Mouse (Mus musculus): ENCODE data around the gene Vwc2. TPM values are rescaled to one million over a fixed set of nuclear protein-coding genes. Genes with fewer than 3 reads are reported as not detected.
A peak's percentile ranks its signal among the peaks of the same experiment; 100 is the strongest.

Gene Vwc2
- polyA plus RNA-seq, 1 experiment from 2014 or later, result 3.1 TPM

DNA sequence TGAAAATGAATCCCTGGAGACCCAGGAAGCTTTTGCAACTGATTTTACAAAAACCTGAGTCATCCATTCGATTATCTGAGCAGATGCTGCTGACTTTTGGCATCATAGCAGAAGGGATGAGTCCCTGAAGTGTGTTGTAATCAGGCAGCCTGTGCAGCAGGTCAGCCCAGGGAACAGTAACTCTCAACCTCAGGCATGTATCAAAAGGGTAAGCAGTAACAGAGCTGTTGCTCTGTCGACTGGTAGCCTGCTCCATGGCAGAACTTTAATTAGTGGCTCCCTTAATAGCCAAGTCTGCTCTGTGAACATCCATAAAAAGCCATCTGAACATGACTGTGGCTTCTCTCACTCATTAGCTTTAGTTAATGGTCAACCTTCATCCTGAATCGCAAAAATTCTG is 5.1 kb upstream of the Vwc2 start:
- Histone ChIP-seq H3K27ac (ENCODE audit: low read depth) (no peak overlapping the region), H3K27me3 (ENCODE audit: insufficient read depth, low read length) (peaks cover 4% of the 10 kb centered on the region), H3K4me2 (no peak overlapping the region), H3K9me3 (ENCODE audit: low read depth, low read length) (no peaks in the 10 kb centered on the region), H3K4me3 (ENCODE audit: low read depth, low read length) (no peak overlapping the region), H3K9ac (no peak overlapping the region), H3K4me1 (ENCODE audit: insufficient read depth) (no peaks in the 10 kb centered on the region), H3K36me3 (ENCODE audit: insufficient read depth) (no peaks in the 10 kb centered on the region)
- ATAC-seq (ENCODE audit: insufficient read depth) (no peak), DNase-seq (no peak)
- 47% methylated on average over 3 of the region's 3 CpGs for WGBS
- no peak for TF ChIP-seq CTCF (IDR thresholded peaks at IDR 0.05; ENCODE audit: low read depth)

DNA sequence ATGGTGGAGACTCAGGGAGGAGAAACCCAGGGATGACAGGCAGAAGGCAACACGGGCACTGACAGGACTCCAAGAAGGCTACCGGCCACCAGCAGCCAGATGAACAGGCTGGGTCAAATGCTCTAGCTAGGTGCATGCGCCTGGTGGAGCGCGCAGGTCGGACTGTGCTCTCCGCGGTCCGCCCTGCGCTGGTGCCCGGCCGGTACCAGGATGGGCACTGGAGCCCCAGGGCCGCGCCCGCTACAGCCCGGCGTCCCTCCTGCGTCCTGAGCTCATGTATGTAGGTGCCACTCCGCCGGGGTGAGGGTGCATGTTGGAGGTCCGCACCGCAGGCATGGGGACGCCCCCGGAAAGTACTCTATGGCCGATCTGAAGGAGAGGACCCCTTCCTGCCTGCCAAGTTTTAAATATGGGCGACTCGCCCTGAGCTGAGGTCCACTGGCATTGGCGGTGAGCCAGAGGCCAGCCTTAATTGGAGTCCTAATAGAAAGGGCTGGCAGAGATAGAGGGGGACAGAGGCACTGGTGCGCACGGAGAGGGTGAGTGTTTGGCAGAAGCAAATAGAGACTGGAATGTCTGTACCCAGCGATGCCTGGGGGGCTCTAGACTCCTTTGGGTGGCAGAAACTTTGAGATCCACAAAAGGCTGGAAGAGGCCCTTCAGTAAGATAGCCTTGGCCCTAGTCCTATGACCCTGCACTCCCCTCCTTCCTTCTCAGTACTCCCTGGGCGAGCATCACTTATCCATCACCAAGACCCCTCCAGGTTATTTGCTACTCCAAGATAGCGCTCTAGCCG is 409 bp downstream of the Vwc2 start:
- TF ChIP-seq CTCF (IDR thresholded peaks at IDR 0.05; ENCODE audit: low read depth), result no peak
- Histone ChIP-seq H3K9ac (peak overlapping the region; percentile 13; the same call in 1 of the 2 replicates), H3K27me3 (ENCODE audit: insufficient read depth, low read length) (peaks cover 45% of the 10 kb centered on the region), H3K4me1 (ENCODE audit: insufficient read depth) (no peaks in the 10 kb centered on the region), H3K4me3 (ENCODE audit: low read depth, low read length) (peak overlapping the region; percentile 47), H3K4me2 (peak overlapping the region; percentile 86), H3K27ac (ENCODE audit: low read depth) (no peak overlapping the region), H3K9me3 (ENCODE audit: low read depth, low read length) (no peaks in the 10 kb centered on the region), H3K36me3 (ENCODE audit: insufficient read depth) (no peaks in the 10 kb centered on the region)
- DNase-seq (peak; percentile 21), ATAC-seq (ENCODE audit: insufficient read depth) (peak; percentile 39)
- under 1% methylated on average over 34 of the region's 34 CpGs for WGBS

DNA sequence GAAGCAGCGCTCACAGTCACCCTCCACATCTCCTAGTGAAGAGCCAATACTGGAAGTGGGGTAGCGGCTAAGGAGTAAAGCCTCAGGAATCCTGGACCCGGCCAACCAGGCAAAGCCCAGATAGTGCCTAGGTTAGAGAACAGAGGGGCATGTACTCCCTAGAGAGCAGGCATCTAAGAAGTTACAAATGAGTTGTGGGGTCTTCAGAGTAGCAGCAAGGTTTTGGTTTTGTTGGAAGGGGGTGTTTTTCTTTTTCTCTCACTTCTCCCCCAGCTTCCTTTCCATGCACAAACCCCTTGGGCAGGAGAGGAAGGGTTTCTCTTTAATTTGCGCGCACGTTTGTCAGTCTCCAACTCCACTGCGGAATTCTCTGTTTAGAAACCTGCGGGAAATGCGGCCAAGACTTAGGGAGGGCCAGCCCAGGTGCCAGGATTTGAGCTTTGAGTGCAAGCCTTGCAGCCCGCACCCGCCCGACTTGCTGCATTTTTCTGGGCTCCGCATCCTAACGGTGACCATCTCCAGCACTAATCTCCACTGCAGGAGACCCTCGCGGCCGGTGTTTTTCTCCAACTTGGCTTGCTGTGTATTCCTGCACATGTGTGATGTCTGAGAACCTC is 1.1 kb downstream of the Vwc2 start:
- H3K9me3 ChIP-seq (ENCODE audit: low read depth, low read length), result no peaks in the 10 kb centered on the region
- under 1% methylated on average over 17 of the region's 17 CpGs for WGBS
- H3K27ac ChIP-seq (ENCODE audit: low read depth), result no peak overlapping the region
- peak overlapping the region; percentile 47 for H3K4me3 ChIP-seq (ENCODE audit: low read depth, low read length)
- peak; percentile 33 for DNase-seq
- no peak for TF ChIP-seq CTCF (IDR thresholded peaks at IDR 0.05; ENCODE audit: low read depth)
- H3K27me3 ChIP-seq (ENCODE audit: insufficient read depth, low read length), result peaks cover 45% of the 10 kb centered on the region
- peak overlapping the region; percentile 86 for H3K4me2 ChIP-seq
- H3K4me1 ChIP-seq (ENCODE audit: insufficient read depth), result no peaks in the 10 kb centered on the region
- no peaks in the 10 kb centered on the region for H3K36me3 ChIP-seq (ENCODE audit: insufficient read depth)
- peak; percentile 0; the same call in 1 of the 2 replicates for ATAC-seq (ENCODE audit: insufficient read depth)
- H3K9ac ChIP-seq, result no peak overlapping the region; the same call in 1 of the 2 replicates

DNA sequence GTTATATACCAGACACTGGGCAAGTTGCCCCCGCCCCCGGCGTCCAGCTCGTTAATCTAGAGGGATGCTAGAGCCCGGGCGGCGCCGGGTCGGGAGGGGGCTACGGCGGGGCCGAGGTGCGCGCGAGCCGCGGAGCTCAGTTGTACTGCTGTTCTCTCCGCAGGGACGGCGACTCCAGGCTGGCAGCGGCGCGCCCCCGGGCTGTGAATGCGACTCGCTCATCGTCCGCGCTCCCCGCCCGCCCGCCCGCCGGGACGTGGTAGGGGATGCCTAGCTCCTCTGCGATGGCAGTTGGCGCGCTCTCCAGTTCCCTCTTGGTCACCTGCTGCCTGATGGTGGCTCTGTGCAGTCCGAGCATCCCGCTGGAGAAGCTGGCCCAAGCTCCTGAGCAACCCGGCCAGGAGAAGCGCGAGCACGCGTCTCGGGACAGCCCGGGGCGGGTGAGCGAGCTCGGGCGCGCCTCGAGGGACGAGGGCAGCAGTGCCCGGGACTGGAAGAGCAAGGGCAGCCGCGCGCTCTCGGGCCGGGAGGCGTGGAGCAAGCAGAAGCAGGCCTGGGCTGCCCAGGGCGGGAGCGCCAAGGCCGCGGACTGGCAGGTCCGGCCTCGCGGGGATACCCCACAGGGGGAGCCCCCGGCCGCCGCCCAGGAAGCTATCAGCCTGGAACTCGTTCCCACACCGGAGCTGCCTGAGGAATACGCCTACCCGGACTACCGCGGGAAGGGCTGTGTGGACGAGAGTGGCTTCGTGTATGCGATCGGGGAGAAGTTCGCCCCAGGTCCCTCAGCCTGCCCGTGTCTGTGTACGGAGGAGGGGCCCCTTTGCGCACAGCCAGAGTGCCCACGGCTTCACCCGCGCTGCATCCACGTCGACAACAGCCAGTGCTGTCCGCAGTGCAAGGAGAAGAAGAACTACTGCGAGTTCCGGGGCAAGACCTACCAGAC is 1.9 kb downstream of the Vwc2 start:
- WGBS, result under 1% methylated on average over 91 of the region's 93 CpGs
- no peak overlapping the region for H3K27ac ChIP-seq (ENCODE audit: low read depth)
- ATAC-seq (ENCODE audit: insufficient read depth) (peak; percentile 78), DNase-seq (peak; percentile 53)
- peaks cover 45% of the 10 kb centered on the region for H3K27me3 ChIP-seq (ENCODE audit: insufficient read depth, low read length)
- H3K9me3 ChIP-seq (ENCODE audit: low read depth, low read length), result no peaks in the 10 kb centered on the region
- H3K9ac ChIP-seq, result peak overlapping the region; percentile 36
- TF ChIP-seq CTCF (IDR thresholded peaks at IDR 0.05; ENCODE audit: low read depth), result no peak
- H3K36me3 ChIP-seq (ENCODE audit: insufficient read depth), result no peaks in the 10 kb centered on the region
- H3K4me3 ChIP-seq (ENCODE audit: low read depth, low read length), result peak overlapping the region; percentile 47
- peak overlapping the region; percentile 86 for H3K4me2 ChIP-seq
- H3K4me1 ChIP-seq (ENCODE audit: insufficient read depth), result no peaks in the 10 kb centered on the region

DNA sequence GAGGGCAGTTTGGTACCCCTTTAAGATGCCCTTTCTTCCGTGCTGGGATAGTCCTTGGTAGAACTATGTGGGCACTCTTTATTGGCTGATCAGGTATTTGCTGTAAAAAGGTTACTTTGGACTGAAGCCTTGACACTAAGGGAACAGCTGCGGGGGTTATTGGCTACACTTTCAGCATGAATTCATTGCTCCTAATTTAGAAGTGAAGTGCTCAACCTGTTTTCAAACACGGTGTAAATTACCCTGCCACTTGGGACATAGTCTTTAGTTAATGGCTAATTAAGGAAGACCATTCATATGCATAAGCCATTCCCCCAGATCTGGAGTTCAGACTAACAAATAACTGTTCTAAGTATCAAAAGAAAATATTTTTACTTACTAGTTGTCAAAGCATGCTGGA is 2.7 kb downstream of the Vwc2 start:
- TF ChIP-seq CTCF (IDR thresholded peaks at IDR 0.05; ENCODE audit: low read depth), result no peak
- ATAC-seq (ENCODE audit: insufficient read depth) (no peak), DNase-seq (no peak)
- Histone ChIP-seq H3K4me1 (ENCODE audit: insufficient read depth) (no peaks in the 10 kb centered on the region), H3K36me3 (ENCODE audit: insufficient read depth) (no peaks in the 10 kb centered on the region), H3K4me2 (peak overlapping the region; percentile 86), H3K9me3 (ENCODE audit: low read depth, low read length) (no peaks in the 10 kb centered on the region), H3K4me3 (ENCODE audit: low read depth, low read length) (peak overlapping the region; percentile 47; the same call in 1 of the 2 replicates), H3K9ac (no peak overlapping the region), H3K27ac (ENCODE audit: low read depth) (no peak overlapping the region), H3K27me3 (ENCODE audit: insufficient read depth, low read length) (peaks cover 45% of the 10 kb centered on the region)
- WGBS, result 5% methylated on average over 3 of the region's 3 CpGs

DNA sequence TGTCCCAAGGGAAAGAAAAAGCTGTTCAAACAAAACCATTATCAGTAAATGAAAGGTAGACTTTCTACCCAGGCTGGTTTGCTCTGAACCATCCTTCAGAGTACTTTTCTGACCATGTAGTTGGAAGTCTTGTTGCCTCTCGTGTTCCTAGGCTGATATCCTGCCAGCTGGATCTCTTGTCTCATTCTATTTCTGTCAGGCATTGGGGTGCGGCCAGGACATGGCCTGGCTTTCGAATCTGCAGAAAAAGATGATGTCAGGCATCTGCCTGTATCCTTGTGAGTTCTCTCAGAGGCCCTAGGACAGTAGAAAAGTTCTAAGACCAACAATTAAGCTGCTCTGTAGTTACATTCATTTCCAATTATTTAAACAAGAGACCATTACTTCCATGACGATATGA is 8.8 kb downstream of the Vwc2 start:
- H3K27ac ChIP-seq (ENCODE audit: low read depth), result no peak overlapping the region
- H3K4me2 ChIP-seq, result no peak overlapping the region
- DNase-seq (peak; percentile 27), ATAC-seq (ENCODE audit: insufficient read depth) (no peak)
- H3K36me3 ChIP-seq (ENCODE audit: insufficient read depth), result no peaks in the 10 kb centered on the region
- H3K27me3 ChIP-seq (ENCODE audit: insufficient read depth, low read length), result peaks cover 2% of the 10 kb centered on the region; the same call in 1 of the 2 replicates
- TF ChIP-seq CTCF (IDR thresholded peaks at IDR 0.05; ENCODE audit: low read depth), result no peak
- no peaks in the 10 kb centered on the region for H3K9me3 ChIP-seq (ENCODE audit: low read depth, low read length)
- no peak overlapping the region for H3K9ac ChIP-seq
- no peaks in the 10 kb centered on the region for H3K4me1 ChIP-seq (ENCODE audit: insufficient read depth)
- WGBS, result 71% methylated on average over 4 of the region's 4 CpGs
- no peak overlapping the region for H3K4me3 ChIP-seq (ENCODE audit: low read depth, low read length)
